Mouse (Mus musculus): ENCODE results near the gene Agbl3.

Agbl3 gene

GRCm38 (mm10) chr6:34782493-34782892 lies 2.3 kb downstream of the Agbl3 start:
- in situ Hi-C loops (cut with MseI, MboI) = loop anchor here in 1 of 2 experiments (10.0 kb wide), 1 partner anchor 142 kb away; the partner anchor contains the start of gene Stra8

- in situ Hi-C loops (cut with MseI, MboI) = no loop called here
These were observed 16.6 kb downstream of the Agbl3 start for GRCm38 (mm10) chr6:34796881-34797280.

- in situ Hi-C loops (cut with MseI, MboI) = no loop called here
These were observed 17.7 kb downstream of the Agbl3 start for GRCm38 (mm10) chr6:34797887-34798286.

GRCm38 (mm10) chr6:34805582-34805981 lies 25.4 kb downstream of the Agbl3 start:
- in situ Hi-C loops (cut with MseI, MboI) = no loop called here

- in situ Hi-C loops (cut with MseI, MboI) = no loop called here
These were observed 30.4 kb downstream of the Agbl3 start for GRCm38 (mm10) chr6:34810651-34811050.

- in situ Hi-C loops (cut with MseI, MboI) = no loop called here
These were observed 44.2 kb downstream of the Agbl3 start for GRCm38 (mm10) chr6:34824406-34824805.

GRCm38 (mm10) chr6:34832352-34832751 lies 52.1 kb downstream of the Agbl3 start:
- in situ Hi-C loops (cut with MseI, MboI) = no loop called here

- in situ Hi-C loops (cut with MseI, MboI) = no loop called here
These were observed 81.4 kb downstream of the Agbl3 start for GRCm38 (mm10) chr6:34861546-34862053.

- in situ Hi-C loops (cut with MseI, MboI) = no loop called here
These were observed 82.1 kb downstream of the Agbl3 start for GRCm38 (mm10) chr6:34862381-34862780.

GRCm38 (mm10) chr6:34862791-34863403 lies 82.7 kb downstream of the Agbl3 start, which contains the start of gene Tmem140:
Gene Tmem140, plus strand, starts transcription at chr6:34863146.
- in situ Hi-C loops (cut with MseI, MboI) = no loop called here

GRCm38 (mm10) chr6:34863786-34864514 lies 83.7 kb downstream of the Agbl3 start:
- in situ Hi-C loops (cut with MseI, MboI) = no loop called here

GRCm38 (mm10) chr6:34865213-34865612 lies 85.0 kb downstream of the Agbl3 start:
- in situ Hi-C loops (cut with MseI, MboI) = no loop called here

- in situ Hi-C loops (cut with MseI, MboI) = no loop called here
These were observed 85.7 kb downstream of the Agbl3 start for GRCm38 (mm10) chr6:34865711-34866593.

GRCm38 (mm10) chr6:34866786-34867185 lies 86.6 kb downstream of the Agbl3 start:
- in situ Hi-C loops (cut with MseI, MboI) = no loop called here

- in situ Hi-C loops (cut with MseI, MboI) = no loop called here
These were observed 87.2 kb downstream of the Agbl3 start for GRCm38 (mm10) chr6:34867301-34867994.

GRCm38 (mm10) chr6:34867995-34868350 lies 87.7 kb downstream of the Agbl3 start:
- in situ Hi-C loops (cut with MseI, MboI) = no loop called here

- in situ Hi-C loops (cut with MseI, MboI) = no loop called here
These were observed 88.4 kb downstream of the Agbl3 start for GRCm38 (mm10) chr6:34868507-34869217.

GRCm38 (mm10) chr6:34869225-34869915 lies 89.1 kb downstream of the Agbl3 start:
- in situ Hi-C loops (cut with MseI, MboI) = no loop called here

GRCm38 (mm10) chr6:34870136-34870535 lies 89.9 kb downstream of the Agbl3 start:
- in situ Hi-C loops (cut with MseI, MboI) = no loop called here

GRCm38 (mm10) chr6:34870724-34871123 lies 90.5 kb downstream of the Agbl3 start:
- in situ Hi-C loops (cut with MseI, MboI) = no loop called here
